Mouse (Mus musculus): ENCODE data around the gene Ifnk. TPM values are rescaled to one million over a fixed set of nuclear protein-coding genes. Genes with fewer than 3 reads are reported as not detected.
A peak's percentile ranks its signal among the peaks of the same experiment; 100 is the strongest.

The Ifnk gene
- total and polyA plus RNA-seq, 2 experiments from 2014 or later: not detected

GRCm38 (mm10) chr4:35165275-35165674 is 13.4 kb downstream of the Ifnk start:
- no peak overlapping the region for H3K9ac ChIP-seq (replicated peaks; ENCODE audit: low read length)
- no peak overlapping the region for H3K27ac ChIP-seq
- no peaks in the 10 kb centered on the region for H3K4me1 ChIP-seq (ENCODE audit: insufficient read depth, low read length)
- no peaks in the 10 kb centered on the region for H3K27me3 ChIP-seq (ENCODE audit: insufficient read depth, low read length)
- no peak for DNase-seq (ENCODE audit: low spot score)
- TF ChIP-seq CTCF (IDR thresholded peaks at IDR 0.05; ENCODE audit: low read depth): no peak
- WGBS: 87% methylated on average over 2 of the region's 2 CpGs
- H3K4me3 ChIP-seq (ENCODE audit: low read length): no peak overlapping the region
- H3K4me2 ChIP-seq (ENCODE audit: low read depth, low read length): no peak overlapping the region
- no peaks in the 10 kb centered on the region for H3K9me3 ChIP-seq (ENCODE audit: low read length)
- no peaks in the 10 kb centered on the region for H3K36me3 ChIP-seq (ENCODE audit: insufficient read depth, low read length)
- ATAC-seq: no peak

- Histone ChIP-seq H3K27me3 (ENCODE audit: insufficient read depth, low read length) (no peaks in the 10 kb centered on the region), H3K9me3 (ENCODE audit: low read length) (no peaks in the 10 kb centered on the region), H3K9ac (replicated peaks; ENCODE audit: low read length) (no peak overlapping the region), H3K27ac (no peak overlapping the region), H3K4me2 (ENCODE audit: low read depth, low read length) (no peak overlapping the region), H3K4me1 (ENCODE audit: insufficient read depth, low read length) (no peaks in the 10 kb centered on the region), H3K4me3 (ENCODE audit: low read length) (no peak overlapping the region), H3K36me3 (ENCODE audit: insufficient read depth, low read length) (no peaks in the 10 kb centered on the region)
- TF ChIP-seq CTCF (IDR thresholded peaks at IDR 0.05; ENCODE audit: low read depth): no peak
- DNase-seq (ENCODE audit: low spot score) (no peak), ATAC-seq (no peak)
- 80% methylated on average over 3 of the region's 3 CpGs for WGBS
These were observed 14.1 kb downstream of the Ifnk start for GRCm38 (mm10) chr4:35165947-35166346.

DNA sequence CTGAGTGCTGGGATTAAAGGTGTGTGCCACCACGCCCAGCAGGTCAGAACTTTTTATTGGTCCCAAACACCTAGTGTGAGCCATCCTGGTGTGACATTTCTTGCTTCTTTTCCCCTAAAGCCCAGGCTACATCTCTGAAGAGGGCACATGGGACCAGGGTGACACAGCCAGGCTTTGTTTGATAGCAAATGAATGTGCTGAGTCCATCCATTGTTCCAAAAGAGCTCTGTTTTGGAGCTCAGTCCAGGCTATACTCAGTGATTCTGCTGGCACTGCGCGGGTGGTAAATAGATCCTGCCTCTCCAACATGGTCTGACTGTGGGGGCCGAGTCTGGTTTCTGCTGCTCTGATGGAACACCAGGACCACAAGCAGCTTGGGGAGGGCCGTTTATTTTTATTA is 16.0 kb downstream of the Ifnk start:
- DNase-seq (ENCODE audit: low spot score): no peak
- 87% methylated on average over 5 of the region's 5 CpGs for WGBS
- Histone ChIP-seq H3K27ac (no peak overlapping the region), H3K36me3 (ENCODE audit: insufficient read depth, low read length) (no peaks in the 10 kb centered on the region), H3K4me2 (ENCODE audit: low read depth, low read length) (no peak overlapping the region), H3K4me1 (ENCODE audit: insufficient read depth, low read length) (no peaks in the 10 kb centered on the region), H3K9me3 (ENCODE audit: low read length) (no peaks in the 10 kb centered on the region), H3K4me3 (ENCODE audit: low read length) (no peak overlapping the region), H3K27me3 (ENCODE audit: insufficient read depth, low read length) (no peaks in the 10 kb centered on the region), H3K9ac (replicated peaks; ENCODE audit: low read length) (no peak overlapping the region)
- ATAC-seq: no peak
- TF ChIP-seq CTCF (IDR thresholded peaks at IDR 0.05; ENCODE audit: low read depth): no peak

DNA sequence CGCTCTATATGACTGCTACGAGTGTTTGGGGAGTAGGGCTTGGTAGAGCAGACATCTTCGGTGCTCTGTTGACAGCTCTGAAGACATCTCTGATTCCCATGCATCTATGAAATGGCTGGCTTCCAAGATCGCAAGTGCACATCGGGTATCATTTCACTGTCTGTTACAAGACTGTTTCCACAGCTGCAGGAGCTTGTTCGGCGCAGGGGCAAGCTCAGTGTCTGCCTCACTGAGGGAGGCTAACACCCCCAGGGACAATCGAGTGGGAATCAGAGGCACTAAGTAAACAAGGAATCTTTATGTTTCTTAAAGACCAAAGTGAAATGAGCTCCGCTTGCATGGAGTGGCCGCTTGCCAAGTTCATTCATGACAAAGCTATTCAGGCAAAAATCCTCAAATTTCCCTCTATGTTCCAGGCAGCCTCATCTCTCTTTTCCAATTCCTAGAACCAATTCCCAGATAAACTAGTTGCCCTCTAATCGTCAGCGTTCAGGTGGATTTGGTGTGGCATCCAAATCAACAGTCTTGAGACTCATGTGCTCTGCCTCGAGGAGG is 17.8 kb downstream of the Ifnk start:
- TF ChIP-seq CTCF (IDR thresholded peaks at IDR 0.05; ENCODE audit: low read depth): no peak
- peak; percentile 43 for DNase-seq (ENCODE audit: low spot score)

GRCm38 (mm10) chr4:35172471-35172870 is 20.6 kb downstream of the Ifnk start:
- no peak for ATAC-seq
- no peaks in the 10 kb centered on the region for H3K4me1 ChIP-seq (ENCODE audit: insufficient read depth, low read length)
- WGBS: 93% methylated on average over 2 of the region's 2 CpGs
- H3K4me2 ChIP-seq (ENCODE audit: low read depth, low read length): no peak overlapping the region
- H3K9ac ChIP-seq (replicated peaks; ENCODE audit: low read length): no peak overlapping the region
- TF ChIP-seq CTCF (IDR thresholded peaks at IDR 0.05; ENCODE audit: low read depth): no peak
- H3K4me3 ChIP-seq (ENCODE audit: low read length): no peak overlapping the region
- no peak overlapping the region for H3K27ac ChIP-seq
- H3K36me3 ChIP-seq (ENCODE audit: insufficient read depth, low read length): no peaks in the 10 kb centered on the region
- H3K9me3 ChIP-seq (ENCODE audit: low read length): no peaks in the 10 kb centered on the region
- DNase-seq (ENCODE audit: low spot score): no peak
- no peaks in the 10 kb centered on the region for H3K27me3 ChIP-seq (ENCODE audit: insufficient read depth, low read length)

More for the DNA sequence above, 17.8 kb downstream of the Ifnk start:
- ATAC-seq: no peak
- H3K9ac ChIP-seq (replicated peaks; ENCODE audit: low read length): no peak overlapping the region
- H3K4me3 ChIP-seq (ENCODE audit: low read length): no peak overlapping the region
- 45% methylated on average over 13 of the region's 13 CpGs for whole genome bisulfite sequencing
- H3K27me3 ChIP-seq (ENCODE audit: insufficient read depth, low read length): no peaks in the 10 kb centered on the region
- no peaks in the 10 kb centered on the region for H3K36me3 ChIP-seq (ENCODE audit: insufficient read depth, low read length)
- no peak overlapping the region for H3K27ac ChIP-seq
- peak overlapping the region; percentile 23; the same call in 1 of the 2 replicates for H3K4me2 ChIP-seq (ENCODE audit: low read depth, low read length)
- no peaks in the 10 kb centered on the region for H3K4me1 ChIP-seq (ENCODE audit: insufficient read depth, low read length)
- no peaks in the 10 kb centered on the region for H3K9me3 ChIP-seq (ENCODE audit: low read length)

- WGBS: 76% methylated on average over 1 of the region's 1 CpGs
These were observed 21.7 kb downstream of the Ifnk start for GRCm38 (mm10) chr4:35173551-35173950.

DNA sequence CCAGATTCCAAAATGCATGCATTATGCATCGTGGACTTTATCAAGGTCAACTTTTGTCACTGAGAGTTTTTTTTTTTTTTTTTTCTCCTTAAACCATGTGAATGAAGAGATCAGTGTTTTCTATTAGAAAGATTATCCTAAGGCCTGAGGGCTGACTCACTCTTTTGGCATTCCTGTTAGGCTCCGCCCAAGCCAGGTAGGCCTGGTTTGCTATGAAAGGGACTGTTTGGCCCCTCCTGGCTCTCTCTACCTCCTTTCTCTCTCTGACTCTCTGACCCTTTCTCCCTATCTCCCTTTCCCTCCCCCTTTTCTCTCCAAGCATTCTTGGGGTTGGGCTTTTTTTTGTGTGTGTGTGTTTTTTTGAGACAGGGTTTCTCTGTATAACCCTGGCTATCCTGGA is 23.7 kb downstream of the Ifnk start:
- ATAC-seq (no peak), DNase-seq (ENCODE audit: low spot score) (no peak)
- Histone ChIP-seq H3K27me3 (ENCODE audit: insufficient read depth, low read length) (no peaks in the 10 kb centered on the region), H3K27ac (no peak overlapping the region), H3K4me2 (ENCODE audit: low read depth, low read length) (no peak overlapping the region), H3K4me1 (ENCODE audit: insufficient read depth, low read length) (no peaks in the 10 kb centered on the region), H3K4me3 (ENCODE audit: low read length) (no peak overlapping the region), H3K9ac (replicated peaks; ENCODE audit: low read length) (no peak overlapping the region), H3K9me3 (ENCODE audit: low read length) (no peaks in the 10 kb centered on the region), H3K36me3 (ENCODE audit: insufficient read depth, low read length) (no peaks in the 10 kb centered on the region)
- WGBS: 85% methylated on average over 2 of the region's 2 CpGs
- TF ChIP-seq CTCF (IDR thresholded peaks at IDR 0.05; ENCODE audit: low read depth): no peak

More at GRCm38 (mm10) chr4:35173551-35173950, 21.7 kb downstream of the Ifnk start:
- H3K27me3 ChIP-seq (ENCODE audit: insufficient read depth, low read length): no peaks in the 10 kb centered on the region
- no peaks in the 10 kb centered on the region for H3K9me3 ChIP-seq (ENCODE audit: low read length)
- no peaks in the 10 kb centered on the region for H3K4me1 ChIP-seq (ENCODE audit: insufficient read depth, low read length)
- H3K4me3 ChIP-seq (ENCODE audit: low read length): no peak overlapping the region
- no peak overlapping the region for H3K9ac ChIP-seq (replicated peaks; ENCODE audit: low read length)
- DNase-seq (ENCODE audit: low spot score) (no peak), ATAC-seq (no peak)
- H3K4me2 ChIP-seq (ENCODE audit: low read depth, low read length): no peak overlapping the region
- no peaks in the 10 kb centered on the region for H3K36me3 ChIP-seq (ENCODE audit: insufficient read depth, low read length)
- no peak overlapping the region for H3K27ac ChIP-seq
- no peak for TF ChIP-seq CTCF (IDR thresholded peaks at IDR 0.05; ENCODE audit: low read depth)
